Mouse (Mus musculus): ENCODE measurements around the gene Mcrip1. TPM values are rescaled to one million over a fixed set of nuclear protein-coding genes. Genes with fewer than 3 reads are reported as not detected.
A peak's percentile ranks its signal among the peaks of the same experiment; 100 is the strongest.
"Not testable (repeated sequence)": the region's sequence is repeated elsewhere in the genome, so short reads cannot be mapped to it uniquely, and the experiment has no call there.

The Mcrip1 gene
- polyA plus RNA-seq, 1 experiment from 2014 or later, result 226 TPM

DNA sequence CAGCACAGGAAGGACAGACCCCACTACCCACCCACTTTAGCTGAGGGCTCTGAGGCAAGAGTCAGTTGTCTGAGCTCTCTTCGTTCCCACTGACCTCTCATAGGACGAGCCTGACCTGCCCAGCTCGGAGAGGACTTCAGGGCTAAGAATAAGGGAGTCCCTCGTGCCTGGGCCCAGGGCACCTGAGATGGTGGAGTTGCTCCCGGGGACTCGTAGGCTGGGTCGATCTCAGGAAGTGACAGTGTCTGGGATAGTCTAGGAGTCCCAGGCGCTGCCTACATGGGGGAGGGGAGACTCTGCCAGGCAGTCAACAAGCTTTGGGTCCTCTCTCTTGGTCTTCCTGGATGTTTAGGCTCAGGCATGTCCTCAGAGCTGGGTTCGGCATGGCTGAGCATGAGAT is 29.0 kb downstream of the Mcrip1 start:
- DNase-seq (no peak), ATAC-seq (ENCODE audit: insufficient read depth) (no peak)
- 0 out of 2 replicates have a peak overlapping the region, but pooled peaks have one; percentile 7 for H3K9ac ChIP-seq
- H3K9me3 ChIP-seq (ENCODE audit: low read depth, low read length), result no peaks in the 10 kb centered on the region
- H3K4me2 ChIP-seq, result no peak overlapping the region
- H3K27ac ChIP-seq (ENCODE audit: low read depth), result no peak overlapping the region
- H3K36me3 ChIP-seq (ENCODE audit: insufficient read depth), result no peaks in the 10 kb centered on the region
- H3K4me3 ChIP-seq (ENCODE audit: low read depth, low read length), result no peak overlapping the region
- no peaks in the 10 kb centered on the region for H3K27me3 ChIP-seq (ENCODE audit: insufficient read depth, low read length)
- WGBS, result 68% methylated on average over 9 of the region's 9 CpGs
- TF ChIP-seq CTCF (IDR thresholded peaks at IDR 0.05; ENCODE audit: low read depth), result no peak
- 0 out of 2 replicates have a peak, but pooled peaks cover 4% of the 10 kb centered on the region for H3K4me1 ChIP-seq (ENCODE audit: insufficient read depth)

- Histone ChIP-seq H3K27ac (ENCODE audit: low read depth) (no peak overlapping the region; the same call in 1 of the 2 replicates), H3K4me1 (ENCODE audit: insufficient read depth) (0 out of 2 replicates have a peak, but pooled peaks cover 4% of the 10 kb centered on the region), H3K4me2 (peak overlapping the region; percentile 33; the same call in 1 of the 2 replicates), H3K27me3 (ENCODE audit: insufficient read depth, low read length) (no peaks in the 10 kb centered on the region), H3K36me3 (ENCODE audit: insufficient read depth) (no peaks in the 10 kb centered on the region), H3K9me3 (ENCODE audit: low read depth, low read length) (no peaks in the 10 kb centered on the region), H3K9ac (peak overlapping the region; percentile 7; the same call in 1 of the 2 replicates), H3K4me3 (ENCODE audit: low read depth, low read length) (no peak overlapping the region)
- DNase-seq, result peak; percentile 63
- TF ChIP-seq CTCF (IDR thresholded peaks at IDR 0.05; ENCODE audit: low read depth), result no peak
- WGBS, result 25% methylated on average over 9 of the region's 9 CpGs
- ATAC-seq (ENCODE audit: insufficient read depth), result peak; percentile 60; the same call in 1 of the 2 replicates
These were observed 29.8 kb downstream of the Mcrip1 start for GRCm38 (mm10) chr11:120519738-120520137.

DNA sequence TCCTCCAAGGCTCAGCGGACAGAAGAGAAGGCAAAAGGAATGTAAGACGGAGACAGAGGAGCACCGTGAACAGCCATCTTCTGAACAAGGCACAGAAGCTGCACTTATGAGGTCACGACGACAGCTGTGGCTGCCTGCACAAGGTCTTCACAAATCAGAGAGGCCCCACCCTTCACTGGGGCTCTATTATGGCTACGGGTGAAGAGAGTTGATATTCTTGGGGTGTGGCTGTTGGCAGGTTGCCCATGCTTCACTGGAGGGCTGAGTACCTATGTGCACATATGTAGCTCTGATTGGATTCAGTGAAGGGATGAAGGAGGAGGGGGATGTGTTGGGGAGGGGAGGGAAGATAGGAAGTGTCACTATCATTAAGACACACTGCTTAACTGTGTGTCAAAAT is 31.0 kb downstream of the Mcrip1 start:
- Histone ChIP-seq H3K27me3 (ENCODE audit: insufficient read depth, low read length) (no peaks in the 10 kb centered on the region), H3K27ac (ENCODE audit: low read depth) (peak overlapping the region; percentile 36; the same call in 1 of the 2 replicates), H3K36me3 (ENCODE audit: insufficient read depth) (no peaks in the 10 kb centered on the region), H3K4me2 (0 out of 2 replicates have a peak overlapping the region, but pooled peaks have one; percentile 7), H3K4me3 (ENCODE audit: low read depth, low read length) (no peak overlapping the region), H3K9me3 (ENCODE audit: low read depth, low read length) (no peaks in the 10 kb centered on the region), H3K9ac (no peak overlapping the region), H3K4me1 (ENCODE audit: insufficient read depth) (0 out of 2 replicates have a peak, but pooled peaks cover 4% of the 10 kb centered on the region)
- ATAC-seq (ENCODE audit: insufficient read depth) (no peak), DNase-seq (no peak)
- TF ChIP-seq CTCF (IDR thresholded peaks at IDR 0.05; ENCODE audit: low read depth), result no peak
- 51% methylated on average over 6 of the region's 6 CpGs for WGBS

DNA sequence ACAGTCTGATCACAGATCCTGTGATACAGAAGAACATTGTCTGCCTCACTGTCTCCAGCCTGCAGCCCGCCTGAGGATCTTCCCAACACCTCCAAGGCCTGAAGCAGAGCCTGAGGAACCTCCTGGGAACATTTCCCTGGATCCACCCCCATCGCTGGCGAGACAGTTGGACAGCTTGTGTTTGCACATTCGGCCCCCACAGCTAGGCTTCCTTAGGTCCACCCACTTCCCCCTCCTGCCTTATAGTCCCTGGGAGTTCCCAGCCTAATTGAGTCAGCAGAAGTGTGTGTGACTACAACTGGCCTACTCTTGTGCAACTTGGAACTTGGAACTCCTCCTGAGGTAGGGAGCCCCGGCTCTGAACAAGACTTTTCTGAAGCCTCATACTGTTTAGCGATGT is 31.5 kb downstream of the Mcrip1 start:
- Histone ChIP-seq H3K27me3 (ENCODE audit: insufficient read depth, low read length) (no peaks in the 10 kb centered on the region), H3K27ac (ENCODE audit: low read depth) (peak overlapping the region; percentile 36; the same call in 1 of the 2 replicates), H3K9ac (no peak overlapping the region), H3K4me1 (ENCODE audit: insufficient read depth) (0 out of 2 replicates have a peak, but pooled peaks cover 4% of the 10 kb centered on the region), H3K9me3 (ENCODE audit: low read depth, low read length) (no peaks in the 10 kb centered on the region), H3K36me3 (ENCODE audit: insufficient read depth) (no peaks in the 10 kb centered on the region), H3K4me2 (no peak overlapping the region), H3K4me3 (ENCODE audit: low read depth, low read length) (no peak overlapping the region)
- WGBS, result 41% methylated on average over 6 of the region's 6 CpGs
- ATAC-seq (ENCODE audit: insufficient read depth) (no peak), DNase-seq (peak; percentile 31)
- TF ChIP-seq CTCF (IDR thresholded peaks at IDR 0.05; ENCODE audit: low read depth), result no peak

GRCm38 (mm10) chr11:120517147-120517546 is 32.4 kb downstream of the Mcrip1 start:
- 66% methylated on average over 4 of the region's 4 CpGs for WGBS

DNA sequence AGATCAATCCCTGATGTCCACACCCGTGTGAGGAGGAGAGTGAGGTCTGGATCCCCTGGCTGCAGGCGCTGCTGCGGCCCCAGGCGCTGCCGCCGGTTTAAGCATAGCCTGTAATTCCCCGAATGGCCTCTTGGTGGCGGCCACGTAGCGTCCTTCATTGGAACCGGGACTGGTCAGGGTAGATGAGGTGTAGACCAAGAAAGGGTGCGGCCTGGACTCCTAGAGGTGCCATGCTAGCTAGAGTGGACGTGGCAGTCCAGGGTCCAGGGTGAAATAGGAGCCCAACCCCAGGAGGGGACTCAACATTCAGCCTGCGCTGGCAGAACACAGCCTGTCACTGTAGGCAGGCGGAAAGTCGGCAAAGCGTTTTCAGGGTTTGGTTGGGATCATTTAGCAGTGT is 33.9 kb downstream of the Mcrip1 start:
- H3K9me3 ChIP-seq (ENCODE audit: low read depth, low read length), result no peaks in the 10 kb centered on the region
- H3K27me3 ChIP-seq (ENCODE audit: insufficient read depth, low read length), result no peaks in the 10 kb centered on the region
- TF ChIP-seq CTCF (IDR thresholded peaks at IDR 0.05; ENCODE audit: low read depth), result peak; percentile 99
- DNase-seq (peak; percentile 95), ATAC-seq (ENCODE audit: insufficient read depth) (peak; percentile 55; the same call in 1 of the 2 replicates)
- 18% methylated on average over 17 of the region's 17 CpGs for WGBS
- 0 out of 2 replicates have a peak, but pooled peaks cover 4% of the 10 kb centered on the region for H3K4me1 ChIP-seq (ENCODE audit: insufficient read depth)
- no peak overlapping the region for H3K27ac ChIP-seq (ENCODE audit: low read depth)
- H3K4me2 ChIP-seq, result no peak overlapping the region
- H3K4me3 ChIP-seq (ENCODE audit: low read depth, low read length), result no peak overlapping the region
- H3K9ac ChIP-seq, result no peak overlapping the region
- no peaks in the 10 kb centered on the region for H3K36me3 ChIP-seq (ENCODE audit: insufficient read depth)

More at GRCm38 (mm10) chr11:120517147-120517546, 32.4 kb downstream of the Mcrip1 start:
- TF ChIP-seq CTCF (IDR thresholded peaks at IDR 0.05; ENCODE audit: low read depth), result no peak
- no peak for ATAC-seq (ENCODE audit: insufficient read depth)
- H3K9me3 ChIP-seq (ENCODE audit: low read depth, low read length), result no peaks in the 10 kb centered on the region
- H3K4me2 ChIP-seq, result no peak overlapping the region
- H3K4me1 ChIP-seq (ENCODE audit: insufficient read depth), result 0 out of 2 replicates have a peak, but pooled peaks cover 4% of the 10 kb centered on the region
- DNase-seq, result no peak
- no peak overlapping the region for H3K9ac ChIP-seq
- H3K27me3 ChIP-seq (ENCODE audit: insufficient read depth, low read length), result no peaks in the 10 kb centered on the region
- no peaks in the 10 kb centered on the region for H3K36me3 ChIP-seq (ENCODE audit: insufficient read depth)
- no peak overlapping the region for H3K27ac ChIP-seq (ENCODE audit: low read depth)
- H3K4me3 ChIP-seq (ENCODE audit: low read depth, low read length), result no peak overlapping the region

DNA sequence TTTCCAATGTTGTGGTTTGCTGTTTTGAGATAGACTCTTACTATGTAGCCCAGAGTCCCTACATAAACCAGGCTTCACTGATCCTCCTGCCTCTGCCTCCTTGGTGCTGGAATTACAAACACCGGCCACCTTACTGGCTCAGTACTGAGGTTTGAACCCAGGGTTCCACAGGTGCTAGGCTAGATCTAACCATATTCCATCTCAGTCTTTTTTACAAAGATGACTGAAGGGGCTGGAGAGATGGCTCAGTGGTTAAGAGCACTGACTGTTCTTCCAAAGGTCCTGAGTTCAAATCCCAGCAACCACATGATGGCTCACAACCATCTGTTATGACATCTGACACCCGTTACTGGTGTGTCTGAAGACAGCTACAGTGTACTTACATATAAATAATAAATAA is 35.3 kb downstream of the Mcrip1 start:
- WGBS, result 76% methylated on average over 2 of the region's 2 CpGs
- not testable (repeated sequence) for DNase-seq; ATAC-seq (ENCODE audit: insufficient read depth)

More for the DNA sequence above, 35.3 kb downstream of the Mcrip1 start:
- not testable (repeated sequence) for H3K9me3 ChIP-seq (ENCODE audit: low read depth, low read length); H3K9ac ChIP-seq; H3K27me3 ChIP-seq (ENCODE audit: insufficient read depth, low read length); H3K36me3 ChIP-seq (ENCODE audit: insufficient read depth); H3K27ac ChIP-seq (ENCODE audit: low read depth); H3K4me1 ChIP-seq (ENCODE audit: insufficient read depth); H3K4me2 ChIP-seq; H3K4me3 ChIP-seq (ENCODE audit: low read depth, low read length)
